Mouse (Mus musculus) liver, adult 2 months (tissue): ENCODE measurements around the gene Gtf2f1. TPM values are rescaled to one million over a fixed set of nuclear protein-coding genes. Genes with fewer than 3 reads are reported as not detected.

ENCODE experiments used
- DNase-seq: peaks from one replicate; pipeline ENCODE4 v3.0.0-alpha.2; 2011; ENCODE audit warnings: low read depth, low spot score; ENCODE audit errors: extremely low read depth
- H3K27ac ChIP-seq: fragments of 200-500 bp; replicated peaks from 2 replicates; pipeline ENCODE4 v1.5.1; 2012; ENCODE audit warnings: low read depth, mild to moderate bottlenecking, control low read depth, inconsistent platforms, low read length; ENCODE audit not compliant: insufficient read depth
- H3K27me3 ChIP-seq: fragments of 200-500 bp; 2 replicates; pipeline ENCODE4 v1.6.1; 2012; ENCODE audit warnings: mild to moderate bottlenecking, moderate library complexity, low read length, inconsistent platforms; ENCODE audit not compliant: control insufficient read depth, insufficient read depth
- H3K36me3 ChIP-seq: fragments of 200-500 bp; 2 replicates; pipeline ENCODE4 v1.6.1; 2012; ENCODE audit warnings: low read length, inconsistent platforms; ENCODE audit not compliant: control insufficient read depth, insufficient read depth
- H3K4me1 ChIP-seq: fragments of 200-500 bp; 2 replicates; pipeline ENCODE4 v1.6.1; 2011; ENCODE audit warnings: low read length; ENCODE audit not compliant: control insufficient read depth, insufficient read depth
- H3K4me3 ChIP-seq: fragments of 200-500 bp; 2 replicates; pipeline ENCODE4 v1.5.1; 2011; ENCODE audit warnings: low read depth, mild to moderate bottlenecking, control low read depth, low read length, moderate library complexity; ENCODE audit not compliant: insufficient read depth
- H3K79me2 ChIP-seq: fragments of 200-500 bp; 2 replicates; pipeline ENCODE4 v1.6.1; 2012; ENCODE audit warnings: inconsistent platforms, mild to moderate bottlenecking, low read length, moderate library complexity; ENCODE audit not compliant: control insufficient read depth, insufficient read depth
- H3K9ac ChIP-seq: fragments of 200-500 bp; 2 replicates; pipeline ENCODE4 v1.6.1; 2012; ENCODE audit warnings: low read depth, mild to moderate bottlenecking, control low read depth, inconsistent platforms, low read length
- CTCF ChIP-seq: fragments of 200-500 bp; IDR thresholded peaks from 2 replicates; pipeline ENCODE4 v1.5.1; 2011; ENCODE audit warnings: low read depth, low read length, control low read depth
- POLR2A ChIP-seq: fragments of 200-500 bp; IDR thresholded peaks from 2 replicates; pipeline ENCODE4 v1.6.1; 2011; ENCODE audit warnings: low read length, control low read depth; ENCODE audit not compliant: insufficient read depth; ENCODE audit errors: extremely low read depth
- WGBS: fragments of 180-500 bp; shearing (Covaris S2); methylation state at CpG from one replicate; pipeline ENCODE4 v1.1.7; 2018; 5-methylcytosine and 5-hydroxymethylcytosine counted together
- polyA plus RNA-seq: library from polyadenylated mRNA; depleted of rRNA; stranded (reverse); fragments of >200 nt; gene quantifications from 2 replicates; pipeline ENCODE4 v1.2.3, GENCODE M21; 2012; rRNA removed
- total RNA-seq: library from RNA; depleted of rRNA; stranded (reverse); fragments of >200 nt; gene quantifications from 2 replicates; pipeline ENCODE4 v1.2.3, GENCODE M21; 2014; rRNA removed

Gene Gtf2f1
- total RNA-seq (10.9 and 11.9 TPM in 2 replicates), polyA plus RNA-seq (10.4 and 10.6 TPM in 2 replicates)

DNA sequence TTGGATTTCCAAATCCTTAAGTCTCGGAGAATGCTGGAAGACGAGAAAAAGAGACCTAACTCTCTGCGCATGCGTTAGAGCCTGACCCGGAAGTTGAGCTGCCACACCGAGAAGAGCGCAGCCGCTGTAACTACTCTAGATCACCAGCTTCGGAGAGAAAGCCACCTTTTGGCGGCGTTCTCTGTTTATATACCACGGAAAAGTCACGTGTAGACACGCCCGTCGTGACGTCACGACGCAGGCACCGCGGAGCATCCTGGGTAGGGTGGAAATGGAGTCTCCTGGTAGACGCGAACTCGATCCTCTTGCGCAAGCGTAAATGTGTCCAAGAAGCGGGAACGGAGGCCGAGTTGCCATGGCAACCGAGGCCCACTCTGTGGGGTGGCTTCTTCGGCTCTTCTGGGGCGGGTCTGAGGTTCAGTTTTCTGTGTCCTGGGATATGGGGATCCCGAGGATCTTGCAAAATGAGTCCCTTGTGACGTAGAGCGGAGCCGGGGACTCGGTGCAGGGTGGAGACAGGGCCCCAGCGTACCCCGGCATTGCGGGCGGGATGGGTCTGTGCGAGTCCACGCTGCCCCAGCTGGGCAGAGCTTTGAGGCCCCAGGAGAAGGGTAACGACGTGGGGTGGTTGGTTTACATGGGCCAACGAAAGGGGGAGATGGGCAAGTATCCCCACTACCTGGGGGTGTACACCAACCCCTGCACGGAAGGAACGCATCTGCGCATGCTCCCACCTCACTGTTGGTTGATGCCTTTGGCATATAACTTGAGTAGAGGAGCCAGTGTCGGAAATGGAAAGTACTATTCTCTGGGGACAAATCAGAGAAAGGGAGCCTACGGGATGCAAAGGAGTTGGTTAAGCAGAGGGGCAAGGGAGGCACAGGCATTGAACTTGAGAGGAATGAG is at the start of gene Gtf2f1, which contains the start of gene Gm17949:
Gtf2f1 (minus strand) TSS at position 53 of the 906 bp plus-strand sequence.
Gm17949 (plus strand) TSS at position 234 of the 906 bp plus-strand sequence.
- peaks cover 2% of the 10 kb centered on the region; the same call in 1 of the 2 replicates for H3K36me3 ChIP-seq
- WGBS, result 1% methylated on average over 51 of the region's 51 CpGs
- peak within 1 kb of the TSS; percentile 76 for H3K9ac ChIP-seq
- TF ChIP-seq CTCF (no peak), POLR2A (peak; percentile 69; the same call in 1 of the 2 replicates)
- peak within 1 kb of the TSS; percentile 77 for H3K4me3 ChIP-seq
- peaks cover 7% of the 10 kb centered on the region; the same call in 1 of the 2 replicates for H3K4me1 ChIP-seq
- no peaks in the 10 kb centered on the region for H3K27me3 ChIP-seq
- H3K79me2 ChIP-seq, result no peaks in the 10 kb centered on the region
- DNase-seq, result peak; percentile 93
- H3K27ac ChIP-seq, result peak within 1 kb of the TSS; percentile 23; the same call in 1 of the 2 replicates

DNA sequence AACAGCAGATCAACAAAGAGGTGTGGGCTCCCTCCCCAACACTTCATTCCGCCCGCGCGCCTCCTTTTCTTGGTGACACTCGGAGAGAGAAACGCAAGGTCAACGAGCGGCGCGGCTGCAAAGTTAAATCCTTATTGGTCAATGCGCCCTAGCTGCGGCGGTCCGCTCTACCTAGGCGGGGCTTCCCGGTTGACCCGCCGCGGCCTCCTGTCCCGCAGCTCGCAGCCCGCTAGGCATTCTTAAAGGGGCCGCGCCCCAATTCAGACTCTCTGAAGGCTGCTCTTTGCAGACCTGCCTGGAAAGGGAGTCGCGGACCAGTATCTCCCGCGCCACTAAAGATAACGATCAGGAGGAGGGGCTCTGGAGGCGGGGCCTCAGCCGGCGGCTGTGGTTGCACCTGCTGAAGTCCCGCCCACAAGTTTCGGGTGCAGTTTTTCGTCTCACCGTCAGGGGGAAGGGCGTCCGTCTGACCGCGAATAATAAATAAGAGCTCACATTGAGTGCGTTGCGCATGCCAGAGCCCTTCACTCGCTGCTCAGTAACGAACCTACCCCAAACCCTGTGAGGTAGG is 49.2 kb upstream of the Gtf2f1 start:
- Histone ChIP-seq H3K9ac (peak overlapping the region; percentile 19; the same call in 1 of the 2 replicates), H3K27ac (peak overlapping the region; percentile 46), H3K79me2 (peaks cover 4% of the 10 kb centered on the region; the same call in 1 of the 2 replicates), H3K4me1 (peaks cover 21% of the 10 kb centered on the region), H3K27me3 (no peaks in the 10 kb centered on the region), H3K4me3 (peak overlapping the region; percentile 92), H3K36me3 (no peaks in the 10 kb centered on the region; the same call in 1 of the 2 replicates)
- peak; percentile 95 for DNase-seq
- WGBS, result under 1% methylated on average over 44 of the region's 44 CpGs
- TF ChIP-seq POLR2A (no peak), CTCF (peak; percentile 83)

DNA sequence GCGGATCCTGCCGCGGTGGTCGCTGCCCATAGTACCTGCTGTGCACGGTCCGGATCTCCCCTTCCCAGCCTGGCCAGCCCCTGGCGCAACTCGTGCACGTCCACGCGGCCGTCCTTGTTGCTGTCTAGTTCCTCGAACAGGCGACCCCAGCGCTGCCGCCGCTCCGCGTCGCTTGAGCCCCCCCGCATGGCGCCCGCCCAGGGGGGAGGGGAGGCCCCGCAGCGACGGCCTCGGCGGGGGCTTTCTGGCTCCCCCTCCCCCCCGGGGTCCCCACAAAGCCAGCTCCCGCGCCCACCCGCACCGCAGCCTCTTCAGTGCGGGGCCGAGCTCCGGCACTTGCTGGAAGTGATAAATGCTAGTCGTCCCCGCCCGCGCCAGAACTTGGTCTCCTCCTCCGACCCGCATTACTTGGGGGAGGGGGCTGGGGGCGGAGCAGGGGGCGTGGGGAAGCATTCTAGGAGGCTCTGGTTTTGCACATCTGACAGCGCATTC is 48.4 kb upstream of the Gtf2f1 start, which contains the start of gene Slc25a23:
Slc25a23 (minus strand) TSS at position 378 of the 492 bp plus-strand sequence.
- Histone ChIP-seq H3K27ac (peak within 1 kb of the TSS; percentile 93), H3K4me1 (peaks cover 21% of the 10 kb centered on the region), H3K27me3 (no peaks in the 10 kb centered on the region), H3K4me3 (peak within 1 kb of the TSS; percentile 92), H3K79me2 (peaks cover 4% of the 10 kb centered on the region; the same call in 1 of the 2 replicates), H3K9ac (peak within 1 kb of the TSS; percentile 97), H3K36me3 (peaks cover 2% of the 10 kb centered on the region)
- no peak for DNase-seq
- TF ChIP-seq CTCF (no peak), POLR2A (0 out of 2 replicates have a peak, but pooled peaks have one; percentile 28)
- WGBS, result under 1% methylated on average over 45 of the region's 45 CpGs

DNA sequence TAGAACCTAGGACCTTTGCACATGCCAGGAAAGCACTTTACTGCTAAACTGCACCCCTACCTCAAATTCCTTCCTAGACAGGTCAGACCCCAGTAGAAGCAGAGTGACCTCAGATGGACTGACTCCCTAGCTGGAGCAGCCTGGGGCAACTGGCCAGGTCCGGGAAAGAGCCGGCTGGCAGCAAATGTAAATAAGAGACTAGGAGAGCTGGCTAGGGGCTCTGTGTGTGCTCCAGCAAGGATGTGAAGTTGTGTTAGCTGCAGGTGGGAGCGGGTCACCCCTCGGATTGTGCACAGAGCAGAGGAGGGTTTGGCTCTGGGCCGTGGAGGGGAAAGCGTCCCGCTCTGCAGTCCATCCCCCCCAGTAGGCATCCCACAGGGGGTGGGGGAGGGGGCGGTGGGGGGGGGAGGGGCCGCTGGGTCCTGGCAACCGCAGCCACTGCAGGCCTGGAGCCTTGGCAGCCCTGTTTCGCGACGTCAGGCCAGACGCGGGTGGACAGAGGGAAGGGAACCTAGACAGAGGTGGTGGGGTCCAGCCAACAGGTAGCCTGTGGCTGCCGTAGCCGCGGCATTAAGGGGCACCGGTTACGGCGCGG is 47.9 kb upstream of the Gtf2f1 start, which contains the start of gene Crb3:
Crb3 (plus strand) TSS at position 215 of the 595 bp plus-strand sequence.
- peak within 1 kb of the TSS; percentile 93 for H3K27ac ChIP-seq
- peak within 1 kb of the TSS; percentile 92 for H3K4me3 ChIP-seq
- no peaks in the 10 kb centered on the region for H3K27me3 ChIP-seq
- TF ChIP-seq POLR2A (0 out of 2 replicates have a peak, but pooled peaks have one; percentile 43), CTCF (no peak)
- WGBS, result 3% methylated on average over 14 of the region's 22 CpGs
- peaks cover 4% of the 10 kb centered on the region; the same call in 1 of the 2 replicates for H3K79me2 ChIP-seq
- peak within 1 kb of the TSS; percentile 97 for H3K9ac ChIP-seq
- H3K36me3 ChIP-seq, result peaks cover 8% of the 10 kb centered on the region
- peak; percentile 80 for DNase-seq
- peaks cover 21% of the 10 kb centered on the region for H3K4me1 ChIP-seq

DNA sequence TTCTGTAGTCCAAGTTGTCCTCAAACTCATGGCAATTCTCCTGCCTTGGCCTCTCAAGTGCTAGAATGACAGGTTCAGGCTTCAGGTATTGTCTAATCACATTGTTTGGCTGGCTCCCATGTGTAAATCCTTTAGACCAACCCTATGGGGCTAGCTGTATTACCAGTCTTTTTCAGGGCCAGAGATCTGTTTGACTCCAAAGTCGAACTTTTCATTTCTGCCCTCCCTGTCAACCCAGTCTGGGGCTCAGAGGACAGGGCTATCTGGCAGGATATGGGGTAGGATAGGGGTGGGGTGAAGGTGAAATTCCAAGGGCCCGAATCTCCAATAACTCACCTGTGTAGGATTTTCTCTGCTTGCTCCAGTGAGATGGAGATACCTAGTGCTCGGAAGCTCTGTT is 45.2 kb upstream of the Gtf2f1 start:
- WGBS, result 14% methylated on average over 3 of the region's 3 CpGs
- Histone ChIP-seq H3K79me2 (no peaks in the 10 kb centered on the region), H3K27me3 (no peaks in the 10 kb centered on the region), H3K36me3 (peaks cover 26% of the 10 kb centered on the region), H3K4me1 (peaks cover 17% of the 10 kb centered on the region), H3K9ac (no peak overlapping the region), H3K4me3 (no peak overlapping the region), H3K27ac (peak overlapping the region; percentile 67)
- DNase-seq, result peak; percentile 96
- TF ChIP-seq POLR2A, result no peak
- TF ChIP-seq CTCF, result no peak
